Mouse (Mus musculus) liver, embryonic 14.5 days (tissue): ENCODE measurements around the gene Prdm2.

ENCODE experiments used
- CTCF ChIP-seq: IDR thresholded peaks from 2 replicates; pipeline ENCODE4 v1.5.1; 2016; ENCODE audit warnings: antibody characterized with exemption, low read depth, control low read depth
- EP300 ChIP-seq: IDR thresholded peaks from 2 replicates; pipeline ENCODE4 v1.6.1; 2016; ENCODE audit warnings: antibody characterized with exemption, low read depth

- no peak for TF ChIP-seq CTCF
- no peak for TF ChIP-seq EP300
Measured at GRCm38 (mm10) chr4:143209997-143210396, 2.8 kb downstream of the Prdm2 start.
